Mouse (Mus musculus) inflammation-experienced regulatory T-cells, adult 6 months (primary cell): Measurements from ENCODE around the gene Ntf5. TPM values are rescaled to one million over a fixed set of nuclear protein-coding genes. Genes with fewer than 3 reads are reported as not detected.
A peak's percentile ranks its signal among the peaks of the same experiment; 100 is the strongest.
"Not testable (repeated sequence)": the region's sequence is repeated elsewhere in the genome, so short reads cannot be mapped to it uniquely, and the experiment has no call there.

Experiments
- ATAC-seq: one replicate; pipeline ENCODE4 v1.8.0; 2017
- polyA plus RNA-seq, 3 experiments: library from polyadenylated mRNA; unstranded; fragments of 100-300 nt; shearing (Covaris generic); gene quantifications; one replicate each; pipeline ENCODE4 v1.2.1; 2017

Ntf5 gene
- polyA plus RNA-seq, 3 experiments from 2014 or later: 0.31 to 0.34 TPM; not detected in 1

- ATAC-seq: no peak
Observed at GRCm38 (mm10) chr7:45462325-45462724, 48.8 kb downstream of the Ntf5 start.

DNA sequence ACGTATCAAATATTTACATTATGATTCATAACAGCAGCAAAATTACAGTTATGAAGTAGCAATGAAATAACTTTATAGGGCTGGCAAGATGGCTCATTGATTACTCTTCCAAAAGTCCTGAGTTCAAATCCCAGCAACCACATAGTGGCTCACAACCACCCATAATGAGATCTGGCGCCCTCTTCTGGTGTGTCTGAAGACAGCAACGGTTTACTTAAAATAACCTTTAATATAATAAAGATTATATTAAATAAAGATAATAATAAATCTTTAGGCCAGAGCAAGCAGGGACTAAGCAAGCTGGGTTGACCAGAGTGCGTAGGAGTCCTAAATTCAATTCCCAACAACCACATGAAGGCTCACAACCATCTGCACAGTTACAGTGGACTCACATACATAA lies 49.4 kb downstream of the Ntf5 start:
- not testable (repeated sequence) for ATAC-seq

GRCm38 (mm10) chr7:45463987-45464778 lies 50.7 kb downstream of the Ntf5 start:
- ATAC-seq: no peak

GRCm38 (mm10) chr7:45465112-45465511 lies 51.6 kb downstream of the Ntf5 start:
- ATAC-seq: no peak

DNA sequence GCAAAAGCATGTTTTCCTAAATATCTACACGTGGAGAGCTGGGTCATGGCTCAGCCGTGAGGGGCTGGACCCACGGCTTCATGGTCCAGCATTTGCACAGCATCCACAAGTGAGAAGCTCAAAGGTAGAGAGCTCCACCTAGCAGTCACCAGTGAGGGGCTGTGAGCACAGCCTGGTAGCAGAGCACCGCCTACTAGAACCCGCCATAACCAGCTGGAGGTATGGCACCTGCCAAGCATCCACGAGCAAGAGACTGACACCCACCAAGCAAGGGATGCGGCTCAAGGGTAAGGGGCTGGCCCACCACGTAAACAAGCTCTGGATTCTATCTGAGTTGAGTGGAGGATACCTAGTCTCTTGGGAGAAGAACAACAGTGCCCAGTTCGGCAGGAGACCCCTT lies 52.1 kb downstream of the Ntf5 start:
- no peak for ATAC-seq

GRCm38 (mm10) chr7:45466283-45467089 lies 53.0 kb downstream of the Ntf5 start, which contains the start of gene Bax:
Bax (minus strand) TSS chr7:45466898.
- ATAC-seq: peak; percentile 81

Other genes with a start within 250 kb of the Ntf5 start
- gene Slc17a7, start 249.7 kb upstream of the Ntf5 start, polyA plus RNA-seq: under 1 TPM in 1 of 3 experiments, not detected in 2; 0.16 TPM
- gene Gfy, start 234.1 kb upstream of the Ntf5 start, polyA plus RNA-seq: not detected
- not detected for gene Pth2, start 232.7 kb upstream of the Ntf5 start, polyA plus RNA-seq
- under 1 TPM in 1 of 3 experiments, not detected in 2; 0.24 TPM for gene Ccdc155, start 208.8 kb upstream of the Ntf5 start, polyA plus RNA-seq
- 10 to 100 TPM; 17.5 to 50.4 (median 28.3) TPM for gene Dkkl1, start 201.5 kb upstream of the Ntf5 start, polyA plus RNA-seq
- gene Tead2, start 197.9 kb upstream of the Ntf5 start, polyA plus RNA-seq: 1 to 10 TPM; 2.0 to 4.2 (median 3.2) TPM
- gene Cd37, start 174.6 kb upstream of the Ntf5 start, polyA plus RNA-seq: 100 to 1,000 TPM; 390 to 554 (median 476) TPM
- gene Slc6a16, start 172.6 kb upstream of the Ntf5 start, polyA plus RNA-seq: not detected
- under 1 TPM in 1 of 3 experiments, not detected in 2; 0.50 TPM for gene Slc6a21, start 136.2 kb upstream of the Ntf5 start, polyA plus RNA-seq
- 10 to 100 TPM; 17.2 to 21.7 (median 19.3) TPM for gene Trpm4, start 79.9 kb upstream of the Ntf5 start, polyA plus RNA-seq
- gene Hrc, start 78.4 kb upstream of the Ntf5 start, polyA plus RNA-seq: not detected
- under 1 TPM in 2 of 3 experiments, not detected in 1; 0.19 to 0.60 TPM for gene Ppfia3, start 46.7 kb upstream of the Ntf5 start, polyA plus RNA-seq
- not detected for gene Lin7b, start 43.1 kb upstream of the Ntf5 start, polyA plus RNA-seq
- 100 to 1,000 TPM in 1 of 3 experiments, 10 to 100 TPM in 2; 72.4 to 131 (median 77.7) TPM for gene Snrnp70, start 18.0 kb upstream of the Ntf5 start, polyA plus RNA-seq
- gene Kcna7, start 8.0 kb upstream of the Ntf5 start, polyA plus RNA-seq: not detected
- gene Lhb, start 7.1 kb downstream of the Ntf5 start, polyA plus RNA-seq: not detected
- gene Gys1, start 21.1 kb downstream of the Ntf5 start, polyA plus RNA-seq: 1 to 10 TPM; 6.7 to 10.0 (median 9.7) TPM
- 10 to 100 TPM; 36.7 to 48.4 (median 43.8) TPM for gene Ruvbl2, start 24.4 kb downstream of the Ntf5 start, polyA plus RNA-seq
- 1,000 to 10,000 TPM; 1,271 to 2,003 (median 1,772) TPM for gene Ftl1, start 46.2 kb downstream of the Ntf5 start, polyA plus RNA-seq
- 100 to 1,000 TPM; 138 to 175 (median 143) TPM for gene Bax, start 53.2 kb downstream of the Ntf5 start, polyA plus RNA-seq
- gene Tulp2, start 68.2 kb downstream of the Ntf5 start, polyA plus RNA-seq: 1 to 10 TPM in 1 of 3 experiments, under 1 TPM in 2; 0.23 to 1.8 (median 0.29) TPM
- gene Gm45808, start 73.1 kb downstream of the Ntf5 start, polyA plus RNA-seq: not detected
- 1 to 10 TPM; 1.0 to 1.1 (median 1.1) TPM for gene Dhdh, start 75.1 kb downstream of the Ntf5 start, polyA plus RNA-seq
- gene Nucb1, start 96.7 kb downstream of the Ntf5 start, polyA plus RNA-seq: 100 to 1,000 TPM; 119 to 153 (median 121) TPM
- 10 to 100 TPM; 30.4 to 76.6 (median 56.4) TPM for gene Ppp1r15a, start 112.6 kb downstream of the Ntf5 start, polyA plus RNA-seq
- under 1 TPM; 0.36 to 0.78 (median 0.53) TPM for gene Plekha4, start 112.6 kb downstream of the Ntf5 start, polyA plus RNA-seq
- gene Hsd17b14, start 141.2 kb downstream of the Ntf5 start, polyA plus RNA-seq: under 1 TPM; 0.82 to 0.95 (median 0.91) TPM
- gene Bcat2, start 156.5 kb downstream of the Ntf5 start, polyA plus RNA-seq: 10 to 100 TPM; 33.2 to 54.7 (median 51.4) TPM
- not detected for gene Fgf21, start 201.8 kb downstream of the Ntf5 start, polyA plus RNA-seq
- gene Fut1, start 203.6 kb downstream of the Ntf5 start, polyA plus RNA-seq: not detected
- not detected for gene Izumo1, start 208.1 kb downstream of the Ntf5 start, polyA plus RNA-seq
- gene Rasip1, start 213.8 kb downstream of the Ntf5 start, polyA plus RNA-seq: under 1 TPM in 1 of 3 experiments, not detected in 2; 0.17 TPM
- gene Mamstr, start 226.3 kb downstream of the Ntf5 start, polyA plus RNA-seq: not detected